Mouse (Mus musculus): ENCODE results near the gene Lrig3.

DNA sequence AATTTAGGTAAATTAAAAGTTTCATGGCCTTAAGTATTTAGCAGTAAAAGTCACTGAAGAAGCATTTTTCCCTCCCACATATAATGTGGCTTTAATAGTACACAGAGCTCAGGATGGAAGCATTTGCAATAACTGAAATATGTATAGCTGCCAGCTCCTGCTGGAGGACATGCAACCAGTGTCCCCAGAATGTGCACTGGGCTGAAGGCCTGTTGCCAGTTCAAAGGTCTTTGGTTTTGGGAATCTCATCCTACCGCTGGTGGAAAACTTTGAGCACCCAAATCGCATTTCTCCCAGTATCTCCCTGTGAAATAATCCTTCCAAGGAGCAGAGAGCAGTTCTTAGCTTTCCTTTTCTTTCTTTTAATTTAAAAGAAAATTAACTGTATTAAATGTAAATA lies 4.1 kb downstream of the Lrig3 start:
- TF ChIP-seq POLR2A (IDR thresholded peaks at IDR 0.05; ENCODE audit: extremely low read depth, insufficient read depth, low read length), result no peak
- no peak for TF ChIP-seq CTCF (IDR thresholded peaks at IDR 0.05; ENCODE audit: extremely low read depth, insufficient read depth, low read length)
